Mouse (Mus musculus) forebrain, postnatal 0 days (tissue): ENCODE results near the gene Zhx3. TPM values are rescaled to one million over a fixed set of nuclear protein-coding genes. Genes with fewer than 3 reads are reported as not detected.

Experiments used
- ATAC-seq: fragments of 200-750 bp; cut with Nextera tagmentation; 2 replicates; pipeline ENCODE4 v1.8.0; 2017; ENCODE audit warnings: mild to moderate bottlenecking, moderate library complexity
- DNase-seq: peaks from one replicate; pipeline ENCODE4 v3.0.0-alpha.2; 2015
- H3K27ac ChIP-seq: fragments of 300-500 bp; sonication (generic); 2 replicates; pipeline ENCODE4 v1.5.1; 2014; ENCODE audit warnings: low read depth, mild to moderate bottlenecking, antibody characterized with exemption, low read length, moderate library complexity, mixed read lengths
- H3K27me3 ChIP-seq: fragments of 300-500 bp; sonication (generic); 2 replicates; pipeline ENCODE4 v1.6.1; 2014; ENCODE audit warnings: mild to moderate bottlenecking, low read length, mixed read lengths; ENCODE audit not compliant: insufficient read depth
- H3K36me3 ChIP-seq: fragments of 300-500 bp; sonication (generic); 2 replicates; pipeline ENCODE4 v1.6.1; 2014; ENCODE audit warnings: mild to moderate bottlenecking, moderate library complexity; ENCODE audit not compliant: insufficient read depth
- H3K4me1 ChIP-seq: fragments of 300-500 bp; sonication (generic); 2 replicates; pipeline ENCODE4 v1.6.1; 2014; ENCODE audit warnings: antibody characterized with exemption; ENCODE audit not compliant: insufficient read depth
- H3K4me2 ChIP-seq: fragments of 300-500 bp; sonication (generic); 2 replicates; pipeline ENCODE4 v1.6.1; 2014; ENCODE audit warnings: low read depth, mild to moderate bottlenecking, moderate library complexity
- H3K4me3 ChIP-seq: fragments of 300-500 bp; sonication (generic); 2 replicates; pipeline ENCODE4 v1.5.1; 2014; ENCODE audit warnings: low read depth, low read length, mixed read lengths
- H3K9ac ChIP-seq: fragments of 300-500 bp; sonication (generic); 2 replicates; pipeline ENCODE4 v1.6.1; 2014; ENCODE audit warnings: mild to moderate bottlenecking
- H3K9me3 ChIP-seq: fragments of 300-500 bp; sonication (generic); 2 replicates; pipeline ENCODE4 v1.6.1; 2016; ENCODE audit warnings: low read length
- CTCF ChIP-seq: sonication (generic); IDR thresholded peaks from 2 replicates; pipeline ENCODE4 v1.5.1; 2016; ENCODE audit warnings: antibody characterized with exemption, control low read depth, low read depth
- WGBS: fragments of 180-500 bp; shearing (Covaris S2); extraction: QIAGEN DNeasy Blood & Tissue Kit; methylation state at CpG from one replicate; pipeline ENCODE4 v1.1.7; 2014; 5-methylcytosine and 5-hydroxymethylcytosine counted together
- polyA plus RNA-seq: library from polyadenylated mRNA; unstranded; fragments of >200 nt; fragmentation: Nextera tagmentation; extraction: Ambion mirVana; gene quantifications from 2 replicates; pipeline ENCODE4 v1.2.1, GENCODE M21; 2015
- total RNA-seq: library from RNA; depleted of rRNA; stranded (reverse); fragments of >200 nt; gene quantifications from 2 replicates; pipeline ENCODE4 v1.2.3, GENCODE M21; 2014; rRNA removed

Zhx3 gene
- total and polyA plus RNA-seq, 2 experiments from 2014 or later, result 18.5 to 44.9 TPM

GRCm38 (mm10) chr2:160715463-160716030 lies 157.3 kb downstream of the Zhx3 start:
- TF ChIP-seq CTCF, result peak; percentile 22; the same call in 1 of the 2 replicates
- 28% methylated on average over 4 of the region's 4 CpGs for WGBS
- H3K9me3 ChIP-seq, result no peaks in the 10 kb centered on the region
- H3K27ac ChIP-seq, result 0 out of 2 replicates have a peak overlapping the region, but pooled peaks have one; percentile 36
- H3K4me1 ChIP-seq, result no peaks in the 10 kb centered on the region
- no peak overlapping the region for H3K4me2 ChIP-seq
- H3K27me3 ChIP-seq, result no peaks in the 10 kb centered on the region
- H3K36me3 ChIP-seq, result peaks cover 70% of the 10 kb centered on the region
- ATAC-seq (no peak), DNase-seq (peak; percentile 30)
- no peak overlapping the region for H3K9ac ChIP-seq
- no peak overlapping the region for H3K4me3 ChIP-seq

- H3K4me1 ChIP-seq, result no peaks in the 10 kb centered on the region
- H3K4me3 ChIP-seq, result no peak overlapping the region
- peaks cover 37% of the 10 kb centered on the region for H3K36me3 ChIP-seq
- DNase-seq (no peak), ATAC-seq (no peak)
- H3K9ac ChIP-seq, result no peak overlapping the region
- 51% methylated on average over 3 of the region's 3 CpGs for WGBS
- no peak overlapping the region for H3K4me2 ChIP-seq
- no peaks in the 10 kb centered on the region for H3K27me3 ChIP-seq
- TF ChIP-seq CTCF, result no peak
- H3K9me3 ChIP-seq, result no peaks in the 10 kb centered on the region
- H3K27ac ChIP-seq, result no peak overlapping the region
These were observed 165.1 kb downstream of the Zhx3 start for GRCm38 (mm10) chr2:160707673-160708072.

- no peak overlapping the region for H3K4me2 ChIP-seq
- H3K9me3 ChIP-seq, result no peaks in the 10 kb centered on the region
- H3K4me3 ChIP-seq, result no peak overlapping the region
- DNase-seq (no peak), ATAC-seq (no peak)
- H3K4me1 ChIP-seq, result no peaks in the 10 kb centered on the region
- no peak overlapping the region for H3K9ac ChIP-seq
- H3K36me3 ChIP-seq, result peaks cover 52% of the 10 kb centered on the region
- H3K27ac ChIP-seq, result no peak overlapping the region
- no peaks in the 10 kb centered on the region for H3K27me3 ChIP-seq
- TF ChIP-seq CTCF, result no peak
These were observed 170.0 kb downstream of the Zhx3 start for GRCm38 (mm10) chr2:160702824-160703223.

- Histone ChIP-seq H3K4me1 (no peaks in the 10 kb centered on the region), H3K36me3 (peaks cover 54% of the 10 kb centered on the region), H3K4me3 (no peak overlapping the region), H3K9me3 (no peaks in the 10 kb centered on the region), H3K27me3 (no peaks in the 10 kb centered on the region), H3K4me2 (no peak overlapping the region), H3K9ac (no peak overlapping the region), H3K27ac (no peak overlapping the region)
- WGBS, result 83% methylated on average over 3 of the region's 3 CpGs
- no peak for TF ChIP-seq CTCF
- DNase-seq (no peak), ATAC-seq (no peak)
These were observed 171.2 kb downstream of the Zhx3 start for GRCm38 (mm10) chr2:160701603-160702002.

- Histone ChIP-seq H3K36me3 (peaks cover 49% of the 10 kb centered on the region), H3K9me3 (no peaks in the 10 kb centered on the region), H3K9ac (no peak overlapping the region), H3K4me2 (no peak overlapping the region), H3K27ac (no peak overlapping the region), H3K4me1 (no peaks in the 10 kb centered on the region), H3K27me3 (no peaks in the 10 kb centered on the region), H3K4me3 (no peak overlapping the region)
- no peak for TF ChIP-seq CTCF
- 53% methylated on average over 5 of the region's 5 CpGs for WGBS
- ATAC-seq (no peak), DNase-seq (no peak)
These were observed 172.5 kb downstream of the Zhx3 start for GRCm38 (mm10) chr2:160700271-160700670.

Other genes starting within 250 kb of the Zhx3 start
- gene Top1, start 227.1 kb downstream of the Zhx3 start, total RNA-seq, result 42.5 and 56.7 TPM in 2 replicates
- 35.4 and 46.1 TPM in 2 replicates for gene Top1, start 227.1 kb downstream of the Zhx3 start, polyA plus RNA-seq
- gene Plcg1, start 141.7 kb downstream of the Zhx3 start, total RNA-seq, result 119 and 139 TPM in 2 replicates
- gene Plcg1, start 141.7 kb downstream of the Zhx3 start, polyA plus RNA-seq, result 36.9 and 48.2 TPM in 2 replicates
- gene Lpin3, start 7.7 kb upstream of the Zhx3 start, total RNA-seq, result 0.10 and 0.31 TPM in 2 replicates
- gene Lpin3, start 7.7 kb upstream of the Zhx3 start, polyA plus RNA-seq, result 0.27 and 0.30 TPM in 2 replicates
- 0.46 and 1.5 TPM in 2 replicates for gene Emilin3, start 39.3 kb upstream of the Zhx3 start, total RNA-seq
- gene Emilin3, start 39.3 kb upstream of the Zhx3 start, polyA plus RNA-seq, result 0.23 and 0.42 TPM in 2 replicates
- 48.0 and 61.0 TPM in 2 replicates for gene Chd6, start 236.1 kb upstream of the Zhx3 start, total RNA-seq
- gene Chd6, start 236.1 kb upstream of the Zhx3 start, polyA plus RNA-seq, result 11.0 and 20.7 TPM in 2 replicates